Mouse (Mus musculus) left cerebral cortex, adult 2 months (tissue): ENCODE measurements around the gene Dnal4. TPM values are rescaled to one million over a fixed set of nuclear protein-coding genes. Genes with fewer than 3 reads are reported as not detected.
A peak's percentile ranks its signal among the peaks of the same experiment; 100 is the strongest.

ENCODE experiments used
- DNase-seq, 2 experiments: peaks; one replicate each; pipeline ENCODE4 v3.0.0; 2021 to 2022; ENCODE audit warnings: low spot score in 2 of 2, mixed read lengths in 1 of 2; ENCODE audit errors: extremely low spot score in 1 of 2
- H3K27ac ChIP-seq: fragments of 200-600 bp; 2 replicates; pipeline ENCODE4 v1.8.1; 2022
- H3K4me3 ChIP-seq: fragments of 200-600 bp; 2 replicates; pipeline ENCODE4 v1.8.1; 2022
- CTCF ChIP-seq: fragments of 200-600 bp; IDR thresholded peaks from 2 replicates; pipeline ENCODE4 v1.8.1; 2022; ENCODE audit warnings: antibody characterized with exemption, mild to moderate bottlenecking, moderate library complexity
- intact Hi-C: fragments of 180-260 bp; cut with DNase I; formaldehyde crosslinking; loops from one replicate; pipeline ENCODE4 v1.15.1; 2025
- total RNA-seq, 2 experiments: library from RNA; stranded (reverse); gene quantifications; 2 replicates each; pipeline ENCODE4 v1.2.3; 2021

The Dnal4 gene
- total RNA-seq, 2 experiments from 2014 or later: 53.2 to 54.1 TPM

DNA sequence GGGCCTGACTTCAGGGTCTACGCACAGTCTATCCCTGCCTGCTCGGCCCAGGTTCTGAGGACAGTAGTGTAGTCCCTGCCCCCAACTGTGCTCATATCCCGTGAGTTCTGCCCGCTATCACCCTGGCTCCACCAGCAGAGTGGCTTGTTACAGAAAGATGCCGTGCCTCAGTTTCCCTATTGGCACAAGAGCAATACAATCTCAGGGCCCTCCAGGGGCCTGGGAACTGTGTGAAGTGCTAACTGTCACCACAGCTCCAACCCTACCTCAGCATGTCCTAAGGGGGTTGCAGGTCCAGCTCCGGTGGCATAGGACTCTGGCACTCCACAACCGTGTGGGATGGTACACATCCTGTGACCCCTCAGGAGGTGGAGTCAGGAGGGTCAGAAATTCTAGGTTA lies 19.4 kb upstream of the Dnal4 start:
- DNase-seq: no peak
- H3K27ac ChIP-seq: peak overlapping the region; percentile 83
- no peak for TF ChIP-seq CTCF
- intact Hi-C loops: no loop called here
- H3K4me3 ChIP-seq: no peak overlapping the region

DNA sequence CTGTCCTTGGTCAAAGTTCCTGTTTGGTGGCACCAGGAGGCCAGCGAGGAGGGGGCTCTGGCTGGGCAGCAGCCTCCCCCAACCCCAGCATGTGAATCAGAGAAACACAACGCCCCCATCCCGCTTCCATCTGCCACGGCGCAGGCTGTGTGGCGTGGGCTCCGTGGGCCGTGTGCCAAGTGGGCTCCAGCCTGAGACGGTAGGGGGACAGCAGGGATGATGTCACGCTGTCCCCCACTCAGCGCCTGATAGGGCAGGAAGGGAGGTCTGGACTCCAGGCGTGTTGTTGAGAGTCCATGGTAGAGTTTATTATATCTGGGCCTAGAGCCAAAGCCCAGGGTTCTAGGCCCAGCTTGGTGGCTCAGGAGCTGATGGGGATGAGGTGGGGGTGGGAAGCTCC lies 18.6 kb upstream of the Dnal4 start:
- intact Hi-C loops: loop anchor here (1.0 kb wide), 2 partner anchors 21 to 26 kb away; no protein-coding TSS in a partner anchor
- no peak for TF ChIP-seq CTCF
- peak; percentile 64 to 80 for DNase-seq
- H3K4me3 ChIP-seq: no peak overlapping the region
- H3K27ac ChIP-seq: peak overlapping the region; percentile 83

DNA sequence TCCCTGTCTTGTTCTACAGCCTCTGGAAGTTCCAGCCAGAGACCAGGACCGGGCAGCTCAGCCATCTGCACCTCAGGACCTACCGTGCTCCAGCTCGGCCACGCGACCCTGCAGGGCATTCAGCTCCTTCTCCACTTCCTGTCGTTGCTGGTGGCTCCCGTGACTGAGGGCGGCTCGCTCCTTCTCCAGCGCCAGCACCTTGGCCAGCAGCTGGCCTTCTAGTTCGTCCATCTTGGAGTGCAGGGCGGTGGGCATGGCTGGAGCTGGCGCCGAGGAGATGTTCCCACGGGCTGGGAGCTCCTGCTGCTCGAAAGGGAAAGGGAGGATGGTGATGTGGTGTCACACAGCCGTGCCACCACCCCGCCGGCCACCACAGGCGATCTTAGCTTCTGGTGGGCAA lies 16.5 kb upstream of the Dnal4 start:
- Histone ChIP-seq H3K27ac (peak overlapping the region; percentile 59), H3K4me3 (no peak overlapping the region)
- intact Hi-C loops: no loop called here
- no peak for TF ChIP-seq CTCF
- DNase-seq: no peak

DNA sequence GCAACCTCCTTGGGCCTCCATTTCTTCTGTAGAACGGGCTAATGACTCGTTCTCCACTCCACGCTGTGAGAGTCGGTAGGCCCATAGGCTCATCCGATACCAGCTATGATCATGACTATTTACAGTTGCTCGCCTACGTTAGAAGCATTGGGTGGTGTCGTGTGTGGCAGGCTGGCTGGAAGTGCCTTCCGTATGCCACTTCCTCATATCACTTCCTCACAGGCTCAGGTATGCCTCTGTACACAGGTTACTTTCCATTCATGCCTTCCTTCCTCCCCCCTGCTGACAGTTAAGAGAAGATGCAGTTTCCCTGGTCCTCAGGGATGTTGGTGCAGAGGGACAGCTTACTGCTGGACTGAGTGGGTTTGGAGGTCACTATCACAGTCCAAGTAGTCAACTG lies 15.4 kb upstream of the Dnal4 start:
- intact Hi-C loops: no loop called here
- Histone ChIP-seq H3K27ac (peak overlapping the region; percentile 59), H3K4me3 (no peak overlapping the region)
- no peak for TF ChIP-seq CTCF
- no peak for DNase-seq

DNA sequence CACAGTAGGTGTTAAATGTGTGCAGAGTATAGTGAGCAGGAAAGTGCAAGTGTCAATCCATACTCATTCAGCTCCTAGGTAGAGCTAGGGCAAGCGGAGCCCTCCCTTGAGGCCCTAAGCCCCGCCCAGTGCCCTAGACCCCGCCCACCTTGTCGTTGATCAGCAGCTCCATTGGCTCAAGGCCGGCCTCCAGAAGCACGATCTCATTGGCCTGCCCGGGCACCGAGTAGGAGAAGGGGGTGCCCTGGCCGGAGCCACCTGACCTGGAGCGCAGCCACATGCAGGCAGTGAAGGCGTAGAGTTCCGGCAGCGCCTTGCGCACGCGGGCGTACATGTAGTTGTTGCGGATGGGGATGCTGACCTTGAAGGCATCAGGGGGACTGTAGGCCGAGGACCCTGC lies 14.8 kb upstream of the Dnal4 start:
- DNase-seq: no peak
- TF ChIP-seq CTCF: no peak
- intact Hi-C loops: no loop called here
- Histone ChIP-seq H3K27ac (peak overlapping the region; percentile 59), H3K4me3 (no peak overlapping the region)

DNA sequence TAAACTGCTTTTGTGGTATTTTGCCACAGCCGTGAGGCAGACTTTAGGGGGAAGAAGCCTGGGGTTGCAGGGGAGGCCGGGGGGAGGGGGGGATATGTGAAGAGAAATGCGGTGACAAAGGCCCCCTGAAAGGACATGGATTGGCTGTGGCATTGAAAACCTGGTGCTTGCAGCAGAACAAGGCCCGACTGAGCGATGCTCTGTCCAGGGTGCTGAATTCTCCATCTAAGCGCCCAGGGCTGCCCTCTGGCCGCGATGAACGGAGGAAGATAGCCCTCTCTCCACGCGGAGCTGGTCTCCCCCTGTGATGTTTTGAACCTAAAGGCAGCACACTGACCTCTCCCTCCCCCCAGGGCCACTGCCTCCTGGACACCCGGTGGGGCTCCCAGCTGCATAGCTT lies 13.9 kb upstream of the Dnal4 start:
- Histone ChIP-seq H3K4me3 (no peak overlapping the region), H3K27ac (no peak overlapping the region; the same call in 1 of the 2 replicates)
- intact Hi-C loops: no loop called here
- DNase-seq: no peak
- TF ChIP-seq CTCF: no peak

DNA sequence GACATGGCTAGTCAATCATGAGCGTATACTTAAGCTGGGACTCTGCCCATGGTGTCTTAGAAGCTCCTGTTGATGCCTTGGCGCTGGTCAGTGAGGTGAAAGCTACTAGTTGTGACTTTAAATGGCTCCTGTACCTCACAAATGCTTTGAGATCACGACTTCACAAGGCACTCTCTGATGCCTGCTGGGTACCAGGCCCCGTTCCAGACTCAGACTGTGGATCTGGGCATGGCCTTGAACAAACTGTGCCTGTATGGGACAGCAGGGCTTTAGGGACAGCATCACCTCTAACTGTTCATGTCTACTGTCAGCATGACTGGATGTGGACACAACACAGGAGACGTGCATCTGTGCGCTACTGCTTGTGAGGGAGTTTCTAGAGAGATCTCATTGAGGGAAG lies 13.3 kb upstream of the Dnal4 start:
- no peak for TF ChIP-seq CTCF
- no peak for DNase-seq
- no peak overlapping the region for H3K4me3 ChIP-seq

DNA sequence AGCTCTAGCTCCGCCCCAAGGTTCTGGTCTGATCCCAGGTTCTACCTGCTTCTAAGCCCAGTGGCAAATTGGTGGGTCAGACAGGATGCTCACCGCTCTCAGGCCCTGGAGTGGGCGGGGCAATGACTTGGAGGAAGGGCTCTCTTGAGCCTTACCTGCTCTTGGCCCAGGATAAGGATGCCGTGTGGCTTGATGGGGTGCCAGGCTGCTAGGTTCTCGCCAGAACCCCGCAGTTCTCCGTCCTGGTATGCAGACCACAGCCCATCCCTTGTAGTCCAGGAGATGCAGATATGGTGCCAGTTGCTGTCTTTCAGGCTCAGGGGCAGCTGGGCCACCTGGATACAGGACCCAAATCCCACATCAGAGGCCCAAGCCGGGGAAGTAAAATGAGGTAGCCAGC lies 12.5 kb upstream of the Dnal4 start:
- no peak overlapping the region for H3K27ac ChIP-seq
- H3K4me3 ChIP-seq: no peak overlapping the region
- TF ChIP-seq CTCF: no peak
- no peak for DNase-seq
- intact Hi-C loops: no loop called here

More for the DNA sequence above, 13.3 kb upstream of the Dnal4 start:
- intact Hi-C loops: no loop called here
- H3K27ac ChIP-seq: no peak overlapping the region

DNA sequence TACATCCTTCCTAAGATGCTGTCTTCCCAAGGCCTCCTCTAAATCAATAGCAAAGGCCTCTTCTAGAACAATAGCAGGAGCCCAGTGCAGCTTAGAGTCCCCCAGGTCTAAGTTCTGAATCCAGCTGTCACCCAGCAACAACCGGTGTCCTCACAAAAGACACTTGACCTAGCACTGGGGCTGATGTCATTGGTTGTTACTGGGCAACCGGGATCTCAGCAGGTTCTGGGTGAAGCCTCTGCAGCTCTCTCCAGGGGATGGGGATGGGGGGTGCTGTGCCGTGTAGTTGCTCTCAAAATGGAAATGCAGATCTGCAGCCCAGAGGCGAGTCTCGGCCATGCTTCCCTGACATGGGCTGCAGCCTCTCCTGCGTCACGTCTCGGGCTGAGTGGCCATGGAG lies 10.2 kb upstream of the Dnal4 start:
- H3K27ac ChIP-seq: peak overlapping the region; percentile 66
- intact Hi-C loops: no loop called here

DNA sequence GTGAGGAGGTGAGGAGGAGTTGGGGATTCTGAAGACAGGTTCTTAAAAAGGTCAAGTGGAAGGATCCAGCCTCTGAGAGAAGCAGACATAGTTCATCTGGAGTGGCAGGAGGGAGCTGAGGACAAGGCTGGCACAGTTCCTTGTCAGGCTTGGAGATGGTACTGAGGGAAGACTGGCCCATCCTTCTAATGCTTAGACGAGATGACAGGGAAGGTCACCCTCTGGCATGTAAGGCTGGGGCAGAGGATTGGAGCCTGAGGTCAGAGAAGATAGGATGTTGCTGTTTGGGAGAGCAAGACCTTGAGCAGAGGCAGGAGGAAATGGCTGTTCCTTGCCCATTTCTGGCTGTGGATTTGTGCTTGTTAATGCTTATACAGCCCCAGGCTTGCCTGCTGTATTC lies 7.4 kb upstream of the Dnal4 start:
- no peak overlapping the region; the same call in 1 of the 2 replicates for H3K27ac ChIP-seq
- no peak for TF ChIP-seq CTCF
- H3K4me3 ChIP-seq: no peak overlapping the region
- DNase-seq: no peak
- intact Hi-C loops: no loop called here

More for the DNA sequence above, 10.2 kb upstream of the Dnal4 start:
- H3K4me3 ChIP-seq: no peak overlapping the region
- no peak for TF ChIP-seq CTCF
- DNase-seq: no peak

DNA sequence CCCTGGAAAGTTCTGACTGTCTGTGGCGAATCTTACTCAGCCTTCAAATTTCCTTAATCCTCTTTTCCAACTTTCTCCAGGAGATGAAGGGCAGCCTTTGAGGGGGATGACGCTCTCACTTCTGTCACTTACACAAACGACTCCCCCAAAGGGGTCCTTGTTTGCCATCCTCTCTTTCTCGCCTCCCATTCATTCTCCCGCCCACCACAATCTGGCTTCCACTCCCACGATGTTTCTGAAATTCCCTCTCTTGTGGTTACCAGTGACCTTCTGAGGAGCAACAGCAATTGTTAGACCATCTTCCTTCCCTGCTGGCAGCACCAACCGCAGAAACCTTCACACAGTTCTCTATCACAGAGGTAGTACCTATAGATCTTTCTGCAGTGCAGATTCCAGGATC lies 2.0 kb downstream of the Dnal4 start:
- intact Hi-C loops: loop anchor here (1.0 kb wide), 1 partner anchor 21 kb away; no protein-coding TSS in a partner anchor
- Histone ChIP-seq H3K4me3 (no peak overlapping the region), H3K27ac (peak overlapping the region; percentile 33)
- DNase-seq: peak in 1 of 2 experiments; percentile 70
- TF ChIP-seq CTCF: no peak

DNA sequence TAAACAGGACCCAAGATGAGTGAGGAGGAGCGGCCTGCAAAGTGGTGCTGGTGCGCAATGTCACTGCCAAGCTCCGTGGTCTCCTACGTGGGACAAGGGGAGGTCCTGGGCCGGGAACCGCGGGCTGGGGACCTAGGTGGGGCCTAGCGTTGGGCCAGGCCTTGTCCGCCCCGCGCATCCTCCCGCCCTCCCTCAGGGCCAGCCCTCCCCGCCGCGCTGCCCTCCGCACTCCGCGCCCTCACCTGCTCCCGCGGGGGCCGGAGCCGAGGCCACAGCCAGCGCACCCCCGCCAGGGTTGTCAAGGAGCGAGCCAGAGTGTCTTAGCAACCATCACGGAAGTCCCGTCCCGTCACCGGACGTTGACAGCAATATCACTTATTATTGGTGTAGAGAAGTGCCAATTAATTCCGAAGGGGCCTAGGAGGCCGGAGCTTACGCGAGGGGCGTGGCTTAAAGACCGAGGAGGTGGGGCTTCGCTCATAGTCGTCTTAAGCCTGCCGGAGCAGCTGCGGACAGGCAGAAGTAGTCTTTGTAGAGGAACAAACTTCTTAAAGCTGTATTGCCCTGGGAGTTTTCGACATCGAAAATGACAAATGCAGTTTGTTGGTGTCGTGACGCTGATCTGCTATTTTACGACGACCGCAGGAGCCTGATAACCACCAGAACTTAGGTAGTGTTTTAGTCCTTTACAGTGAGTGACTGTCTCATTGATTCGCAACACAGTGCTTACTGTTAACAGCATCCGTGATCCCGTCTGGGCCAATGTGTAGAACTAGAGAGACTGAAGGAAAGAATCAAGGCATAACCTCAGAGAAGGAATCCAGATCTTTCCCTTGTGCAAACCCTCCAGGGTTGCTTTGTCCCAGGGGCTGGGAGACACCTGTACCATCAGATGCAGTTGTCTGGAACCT lies 3.3 kb downstream of the Dnal4 start:
- intact Hi-C loops: loop anchor here (1.0 kb wide), 1 partner anchor 22 kb away; no protein-coding TSS in a partner anchor
- peak; percentile 93 to 94 for DNase-seq

More for the DNA sequence above, 3.3 kb downstream of the Dnal4 start:
- H3K27ac ChIP-seq: peak overlapping the region; percentile 96
- no peak for TF ChIP-seq CTCF
- H3K4me3 ChIP-seq: peak overlapping the region; percentile 97
